Mouse (Mus musculus) liver, adult 2 months (tissue): ENCODE measurements at regions not wholly inside any gene's neighbourhood (a gene's known extent, or its start where the extent isn't known, plus 50 kb on each side); places are given as distances from the start of the nearest gene placed in this dataset.

Experiments
- DNase-seq: peaks from one replicate; pipeline ENCODE4 v3.0.0-alpha.2; 2011; ENCODE audit warnings: low read depth, low spot score; ENCODE audit errors: extremely low read depth
- H3K27ac ChIP-seq: fragments of 200-500 bp; replicated peaks from 2 replicates; pipeline ENCODE4 v1.5.1; 2012; ENCODE audit warnings: low read depth, mild to moderate bottlenecking, control low read depth, inconsistent platforms, low read length; ENCODE audit not compliant: insufficient read depth
- H3K27me3 ChIP-seq: fragments of 200-500 bp; 2 replicates; pipeline ENCODE4 v1.6.1; 2012; ENCODE audit warnings: mild to moderate bottlenecking, moderate library complexity, low read length, inconsistent platforms; ENCODE audit not compliant: control insufficient read depth, insufficient read depth
- H3K36me3 ChIP-seq: fragments of 200-500 bp; 2 replicates; pipeline ENCODE4 v1.6.1; 2012; ENCODE audit warnings: low read length, inconsistent platforms; ENCODE audit not compliant: control insufficient read depth, insufficient read depth
- H3K4me1 ChIP-seq: fragments of 200-500 bp; 2 replicates; pipeline ENCODE4 v1.6.1; 2011; ENCODE audit warnings: low read length; ENCODE audit not compliant: control insufficient read depth, insufficient read depth
- H3K4me3 ChIP-seq: fragments of 200-500 bp; 2 replicates; pipeline ENCODE4 v1.5.1; 2011; ENCODE audit warnings: low read depth, mild to moderate bottlenecking, control low read depth, low read length, moderate library complexity; ENCODE audit not compliant: insufficient read depth
- H3K79me2 ChIP-seq: fragments of 200-500 bp; 2 replicates; pipeline ENCODE4 v1.6.1; 2012; ENCODE audit warnings: inconsistent platforms, mild to moderate bottlenecking, low read length, moderate library complexity; ENCODE audit not compliant: control insufficient read depth, insufficient read depth
- H3K9ac ChIP-seq: fragments of 200-500 bp; 2 replicates; pipeline ENCODE4 v1.6.1; 2012; ENCODE audit warnings: low read depth, mild to moderate bottlenecking, control low read depth, inconsistent platforms, low read length
- CTCF ChIP-seq: fragments of 200-500 bp; IDR thresholded peaks from 2 replicates; pipeline ENCODE4 v1.5.1; 2011; ENCODE audit warnings: low read depth, low read length, control low read depth
- POLR2A ChIP-seq: fragments of 200-500 bp; IDR thresholded peaks from 2 replicates; pipeline ENCODE4 v1.6.1; 2011; ENCODE audit warnings: low read length, control low read depth; ENCODE audit not compliant: insufficient read depth; ENCODE audit errors: extremely low read depth
- WGBS: fragments of 180-500 bp; shearing (Covaris S2); methylation state at CpG from one replicate; pipeline ENCODE4 v1.1.7; 2018; 5-methylcytosine and 5-hydroxymethylcytosine counted together

- Histone ChIP-seq H3K4me1 (no peaks in the 10 kb centered on the region), H3K4me3 (no peak overlapping the region), H3K27ac (no peak overlapping the region), H3K36me3 (no peaks in the 10 kb centered on the region), H3K27me3 (no peaks in the 10 kb centered on the region), H3K9ac (no peak overlapping the region), H3K79me2 (no peaks in the 10 kb centered on the region)
- 73% methylated on average over 5 of the region's 5 CpGs for WGBS
- TF ChIP-seq POLR2A (no peak), CTCF (no peak)
- DNase-seq, result no peak
Measured at GRCm38 (mm10) chr9:112675232-112675631, 439.5 kb upstream of the Arpp21 start.
